Mouse (Mus musculus): ENCODE results near the gene Nxnl2. TPM values are rescaled to one million over a fixed set of nuclear protein-coding genes. Genes with fewer than 3 reads are reported as not detected.

The Nxnl2 gene
- polyA plus RNA-seq (2014; fragmentation: Nextera tagmentation; extraction: Ambion mirVana) = 1.0 and 1.1 TPM in 2 replicates

GRCm38 (mm10) chr13:51170691-51171680 lies at the start of gene Nxnl2:
TSS of gene Nxnl2 (plus strand) at chr13:51171022.
- Histone ChIP-seq H3K4me3 (ENCODE audit: low read length) (peak within 1 kb of the TSS; percentile 53), H3K27me3 (ENCODE audit: control insufficient read depth, insufficient read depth, low read length) (peaks cover 18% of the 10 kb centered on the region), H3K9me3 (ENCODE audit: control insufficient read depth, low read length) (no peaks in the 10 kb centered on the region), H3K4me1 (ENCODE audit: control insufficient read depth, insufficient read depth, low read length) (0 out of 2 replicates have a peak, but pooled peaks cover 6% of the 10 kb centered on the region), H3K4me2 (replicated peaks; ENCODE audit: low read depth, low read length) (peak within 1 kb of the TSS; percentile 97), H3K27ac (ENCODE audit: low read depth, low read length) (no peak within 1 kb of the TSS), H3K36me3 (ENCODE audit: control insufficient read depth, insufficient read depth, low read length) (no peaks in the 10 kb centered on the region), H3K9ac (ENCODE audit: low read depth, low read length) (peak within 1 kb of the TSS; percentile 50)
- WGBS = under 1% methylated on average over 58 of the region's 64 CpGs
- peak; percentile 76 for ATAC-seq (ENCODE audit: low FRiP score, low TSS enrichment)

GRCm38 (mm10) chr13:51121966-51122365 lies 48.9 kb upstream of the Nxnl2 start:
- Histone ChIP-seq H3K9me3 (ENCODE audit: control insufficient read depth, low read length) (no peaks in the 10 kb centered on the region), H3K9ac (ENCODE audit: low read depth, low read length) (no peak overlapping the region), H3K4me1 (ENCODE audit: control insufficient read depth, insufficient read depth, low read length) (peaks cover 26% of the 10 kb centered on the region; the same call in 1 of the 2 replicates), H3K27me3 (ENCODE audit: control insufficient read depth, insufficient read depth, low read length) (no peaks in the 10 kb centered on the region), H3K27ac (ENCODE audit: low read depth, low read length) (no peak overlapping the region), H3K36me3 (ENCODE audit: control insufficient read depth, insufficient read depth, low read length) (peaks cover 6% of the 10 kb centered on the region), H3K4me2 (replicated peaks; ENCODE audit: low read depth, low read length) (no peak overlapping the region), H3K4me3 (ENCODE audit: low read length) (no peak overlapping the region)
- ATAC-seq (ENCODE audit: low FRiP score, low TSS enrichment) = no peak
- WGBS = 17% methylated on average over 1 of the region's 1 CpGs

- no peak overlapping the region for H3K4me3 ChIP-seq (ENCODE audit: low read length)
- no peaks in the 10 kb centered on the region for H3K27me3 ChIP-seq (ENCODE audit: control insufficient read depth, insufficient read depth, low read length)
- H3K4me1 ChIP-seq (ENCODE audit: control insufficient read depth, insufficient read depth, low read length) = peaks cover 26% of the 10 kb centered on the region; the same call in 1 of the 2 replicates
- no peak overlapping the region for H3K9ac ChIP-seq (ENCODE audit: low read depth, low read length)
- WGBS = 71% methylated on average over 8 of the region's 8 CpGs
- peaks cover 11% of the 10 kb centered on the region for H3K36me3 ChIP-seq (ENCODE audit: control insufficient read depth, insufficient read depth, low read length)
- H3K4me2 ChIP-seq (replicated peaks; ENCODE audit: low read depth, low read length) = no peak overlapping the region
- H3K27ac ChIP-seq (ENCODE audit: low read depth, low read length) = peak overlapping the region; percentile 49; the same call in 1 of the 2 replicates
- no peaks in the 10 kb centered on the region for H3K9me3 ChIP-seq (ENCODE audit: control insufficient read depth, low read length)
- no peak for ATAC-seq (ENCODE audit: low FRiP score, low TSS enrichment)
Observed at GRCm38 (mm10) chr13:51122771-51123170, 48.1 kb upstream of the Nxnl2 start.

- ATAC-seq (ENCODE audit: low FRiP score, low TSS enrichment) = no peak
- Histone ChIP-seq H3K27ac (ENCODE audit: low read depth, low read length) (no peak overlapping the region), H3K9me3 (ENCODE audit: control insufficient read depth, low read length) (no peaks in the 10 kb centered on the region), H3K4me3 (ENCODE audit: low read length) (no peak overlapping the region), H3K36me3 (ENCODE audit: control insufficient read depth, insufficient read depth, low read length) (peaks cover 24% of the 10 kb centered on the region), H3K9ac (ENCODE audit: low read depth, low read length) (no peak overlapping the region), H3K4me2 (replicated peaks; ENCODE audit: low read depth, low read length) (no peak overlapping the region), H3K4me1 (ENCODE audit: control insufficient read depth, insufficient read depth, low read length) (peaks cover 13% of the 10 kb centered on the region; the same call in 1 of the 2 replicates), H3K27me3 (ENCODE audit: control insufficient read depth, insufficient read depth, low read length) (no peaks in the 10 kb centered on the region)
- 65% methylated on average over 8 of the region's 8 CpGs for WGBS
Observed at GRCm38 (mm10) chr13:51125357-51125756, 45.5 kb upstream of the Nxnl2 start.

DNA sequence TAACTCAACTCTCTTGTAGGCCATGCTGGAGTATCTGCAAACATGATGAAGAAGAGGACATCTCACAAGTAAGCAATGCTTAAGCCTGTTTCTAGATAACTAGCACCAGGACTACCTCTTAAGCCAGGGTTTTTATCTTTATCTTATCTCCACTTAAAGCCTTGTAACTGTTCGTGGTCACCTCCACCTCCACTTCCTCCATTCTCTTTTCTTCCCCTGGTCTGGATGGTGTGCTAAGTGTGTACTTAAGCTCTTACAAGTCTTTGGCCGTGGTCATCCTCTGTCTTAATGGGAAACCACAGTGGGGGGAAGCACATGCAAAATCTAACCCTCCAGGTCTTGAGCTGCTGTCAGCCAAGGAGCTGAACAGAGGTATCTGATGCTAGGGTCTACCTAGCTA lies 42.9 kb upstream of the Nxnl2 start:
- no peak for ATAC-seq (ENCODE audit: low FRiP score, low TSS enrichment)
- WGBS = 83% methylated on average over 2 of the region's 2 CpGs
- no peaks in the 10 kb centered on the region for H3K9me3 ChIP-seq (ENCODE audit: control insufficient read depth, low read length)
- H3K4me3 ChIP-seq (ENCODE audit: low read length) = no peak overlapping the region
- no peak overlapping the region for H3K9ac ChIP-seq (ENCODE audit: low read depth, low read length)
- H3K36me3 ChIP-seq (ENCODE audit: control insufficient read depth, insufficient read depth, low read length) = peaks cover 38% of the 10 kb centered on the region
- no peak overlapping the region for H3K27ac ChIP-seq (ENCODE audit: low read depth, low read length)
- H3K4me1 ChIP-seq (ENCODE audit: control insufficient read depth, insufficient read depth, low read length) = peaks cover 4% of the 10 kb centered on the region; the same call in 1 of the 2 replicates
- no peaks in the 10 kb centered on the region for H3K27me3 ChIP-seq (ENCODE audit: control insufficient read depth, insufficient read depth, low read length)
- no peak overlapping the region for H3K4me2 ChIP-seq (replicated peaks; ENCODE audit: low read depth, low read length)

DNA sequence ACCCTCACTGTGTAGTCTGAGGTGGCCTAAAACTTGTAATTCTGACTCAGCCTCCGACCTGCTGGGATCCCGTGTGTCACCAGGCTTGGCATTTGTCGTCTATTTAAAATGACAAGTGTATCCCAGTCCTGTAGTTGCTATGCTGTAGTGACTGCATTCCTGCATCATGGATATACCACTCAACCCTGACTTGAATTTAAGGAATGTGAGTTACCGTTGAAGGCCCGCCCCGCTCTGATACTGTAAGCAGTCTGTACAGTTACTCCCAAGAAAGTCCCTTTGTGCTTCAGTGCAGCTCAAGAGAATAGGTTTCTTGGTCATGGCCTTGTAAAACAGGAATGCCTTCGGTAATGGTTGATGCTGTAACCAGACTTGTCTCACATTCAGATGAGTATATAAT lies 42.4 kb upstream of the Nxnl2 start:
- WGBS = 78% methylated on average over 7 of the region's 7 CpGs
- H3K27ac ChIP-seq (ENCODE audit: low read depth, low read length) = no peak overlapping the region
- H3K27me3 ChIP-seq (ENCODE audit: control insufficient read depth, insufficient read depth, low read length) = no peaks in the 10 kb centered on the region
- H3K4me3 ChIP-seq (ENCODE audit: low read length) = no peak overlapping the region
- H3K9ac ChIP-seq (ENCODE audit: low read depth, low read length) = no peak overlapping the region
- peak; percentile 24; the same call in 1 of the 2 replicates for ATAC-seq (ENCODE audit: low FRiP score, low TSS enrichment)
- H3K9me3 ChIP-seq (ENCODE audit: control insufficient read depth, low read length) = no peaks in the 10 kb centered on the region
- no peak overlapping the region for H3K4me2 ChIP-seq (replicated peaks; ENCODE audit: low read depth, low read length)
- no peaks in the 10 kb centered on the region for H3K4me1 ChIP-seq (ENCODE audit: control insufficient read depth, insufficient read depth, low read length)
- H3K36me3 ChIP-seq (ENCODE audit: control insufficient read depth, insufficient read depth, low read length) = peaks cover 38% of the 10 kb centered on the region

DNA sequence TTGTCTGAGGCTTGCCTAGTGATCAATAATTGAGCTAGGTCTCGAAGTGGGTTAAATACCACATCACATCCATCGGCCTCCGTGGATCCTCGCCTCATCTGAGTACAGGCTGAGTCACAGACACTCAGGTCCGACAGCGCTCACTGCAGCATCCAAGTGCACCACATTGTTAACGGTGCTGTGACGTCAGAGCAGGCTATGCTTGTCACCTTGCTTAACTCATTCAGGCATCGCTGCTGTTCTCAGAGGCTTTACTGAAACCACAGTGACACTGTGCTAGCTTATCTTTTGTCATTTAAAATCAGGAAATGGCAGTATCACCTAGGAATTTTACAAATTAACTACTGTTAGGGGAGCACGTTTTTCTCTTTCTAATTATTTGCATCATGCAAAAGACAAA lies 39.6 kb upstream of the Nxnl2 start:
- 89% methylated on average over 10 of the region's 10 CpGs for WGBS
- Histone ChIP-seq H3K9ac (ENCODE audit: low read depth, low read length) (no peak overlapping the region), H3K27me3 (ENCODE audit: control insufficient read depth, insufficient read depth, low read length) (no peaks in the 10 kb centered on the region), H3K27ac (ENCODE audit: low read depth, low read length) (no peak overlapping the region), H3K4me2 (replicated peaks; ENCODE audit: low read depth, low read length) (no peak overlapping the region), H3K36me3 (ENCODE audit: control insufficient read depth, insufficient read depth, low read length) (peaks cover 42% of the 10 kb centered on the region), H3K4me1 (ENCODE audit: control insufficient read depth, insufficient read depth, low read length) (no peaks in the 10 kb centered on the region), H3K4me3 (ENCODE audit: low read length) (no peak overlapping the region), H3K9me3 (ENCODE audit: control insufficient read depth, low read length) (no peaks in the 10 kb centered on the region)
- no peak for ATAC-seq (ENCODE audit: low FRiP score, low TSS enrichment)

- Histone ChIP-seq H3K4me2 (replicated peaks; ENCODE audit: low read depth, low read length) (no peak overlapping the region), H3K9me3 (ENCODE audit: control insufficient read depth, low read length) (no peaks in the 10 kb centered on the region), H3K4me3 (ENCODE audit: low read length) (no peak overlapping the region), H3K27ac (ENCODE audit: low read depth, low read length) (no peak overlapping the region), H3K9ac (ENCODE audit: low read depth, low read length) (no peak overlapping the region), H3K27me3 (ENCODE audit: control insufficient read depth, insufficient read depth, low read length) (no peaks in the 10 kb centered on the region), H3K4me1 (ENCODE audit: control insufficient read depth, insufficient read depth, low read length) (no peaks in the 10 kb centered on the region), H3K36me3 (ENCODE audit: control insufficient read depth, insufficient read depth, low read length) (peaks cover 43% of the 10 kb centered on the region)
- no peak for ATAC-seq (ENCODE audit: low FRiP score, low TSS enrichment)
- WGBS = 90% methylated on average over 4 of the region's 4 CpGs
Observed at GRCm38 (mm10) chr13:51136315-51136714, 34.5 kb upstream of the Nxnl2 start.
